ENCODE assay signal across 8 mouse cellular contexts in the genomic region with DNA sequence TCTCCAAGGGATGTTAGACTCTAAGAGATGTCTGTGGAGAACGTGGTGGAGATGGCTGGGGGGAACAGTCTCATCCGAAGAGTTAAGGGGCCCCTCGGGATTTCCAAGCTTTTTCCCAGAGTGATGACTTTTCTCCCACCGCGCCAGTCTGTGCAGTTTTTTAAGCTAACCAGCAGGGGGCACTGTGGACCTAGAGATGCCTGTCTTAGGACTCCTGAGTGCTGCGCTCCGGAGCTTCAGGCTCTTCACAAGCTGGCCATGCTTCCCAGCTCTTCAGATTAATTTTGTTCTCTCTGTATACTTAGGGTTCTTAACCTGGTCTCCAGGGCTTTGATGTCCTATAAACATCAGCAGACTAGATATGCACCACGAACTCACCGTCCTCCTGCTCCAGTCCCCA. TPM values are rescaled to one million over a fixed set of nuclear protein-coding genes. Genes with fewer than 3 reads are reported as not detected.
DNase-seq lines count a peak whose midpoint lies in the region; ATAC-seq and TF ChIP-seq lines count a peak whose summit lies in the region.

No protein-coding gene starts in this region.

- H3K4me1 ChIP-seq in heart, embryonic 11.5 days (ENCODE audit: control insufficient read depth, insufficient read depth, low read length) = peaks cover 8% of the 10 kb centered on the region; the same call in 1 of the 2 replicates
- no peaks in the 10 kb centered on the region for H3K4me1 ChIP-seq in intestine, postnatal 0 days (replicated peaks; ENCODE audit: control insufficient read depth, insufficient read depth, low read length)
- peaks cover 4% of the 10 kb centered on the region for H3K4me1 ChIP-seq in midbrain, embryonic 14.5 days (ENCODE audit: control insufficient read depth, insufficient read depth, low read length)

- TF ChIP-seq CTCF in intestine, postnatal 0 days (IDR thresholded peaks at IDR 0.05; ENCODE audit: low read depth) = peak; percentile 91

- H3K9ac ChIP-seq in heart, embryonic 11.5 days (ENCODE audit: low read depth, low read length) = no peak overlapping the region
- no peak overlapping the region for H3K9ac ChIP-seq in intestine, postnatal 0 days (ENCODE audit: low read depth, low read length)
- no peak overlapping the region for H3K9ac ChIP-seq in midbrain, embryonic 14.5 days (replicated peaks; ENCODE audit: low read length)

- H3K27ac ChIP-seq in heart, embryonic 11.5 days (ENCODE audit: low read depth, low read length) = no peak overlapping the region
- H3K27ac ChIP-seq in intestine, postnatal 0 days (ENCODE audit: low read depth, low read length) = no peak overlapping the region
- no peak overlapping the region for H3K27ac ChIP-seq in midbrain, embryonic 14.5 days (replicated peaks; ENCODE audit: low read depth, low read length)

- 0 out of 2 replicates have a peak, but pooled peaks cover 3% of the 10 kb centered on the region for H3K27me3 ChIP-seq in heart, embryonic 11.5 days (ENCODE audit: control insufficient read depth, insufficient read depth, low read length)
- no peaks in the 10 kb centered on the region for H3K27me3 ChIP-seq in intestine, postnatal 0 days (replicated peaks; ENCODE audit: control insufficient read depth, insufficient read depth, low read length)
- no peaks in the 10 kb centered on the region for H3K27me3 ChIP-seq in midbrain, embryonic 14.5 days (ENCODE audit: control insufficient read depth, insufficient read depth, low read length)

- peak; percentile 95 for DNase-seq in heart, adult 11 months
- peak; percentile 89 for DNase-seq in embryo, embryonic 11 days
- peak; percentile 72 to 78 for DNase-seq in gastrocnemius, postnatal 4 days (ENCODE audit: low spot score in 2 of 2)
- peak; percentile 67 to 78 for DNase-seq in left cerebral cortex, postnatal 36 days (ENCODE audit: low spot score in 2 of 2)
- DNase-seq in midbrain, embryonic 14.5 days = peak; percentile 92
- peak; percentile 56 for DNase-seq in spleen, adult 12 weeks (ENCODE audit: low spot score)

- intact Hi-C loops in left cerebral cortex, postnatal 36 days (cut with DNase I) = loop anchor here (2.0 kb wide), 2 partner anchors 80 to 182 kb away; no protein-coding TSS in a partner anchor

- no peak overlapping the region for H3K4me2 ChIP-seq in heart, embryonic 11.5 days
- H3K4me2 ChIP-seq in intestine, postnatal 0 days (replicated peaks; ENCODE audit: low read depth) = no peak overlapping the region
- H3K4me2 ChIP-seq in midbrain, embryonic 14.5 days (ENCODE audit: low read length) = no peak overlapping the region

- H3K4me3 ChIP-seq in heart, embryonic 11.5 days (ENCODE audit: low read depth, low read length) = no peak overlapping the region
- no peak overlapping the region for H3K4me3 ChIP-seq in intestine, postnatal 0 days (ENCODE audit: low read depth, low read length)
- H3K4me3 ChIP-seq in midbrain, embryonic 14.5 days (replicated peaks; ENCODE audit: low read depth, low read length) = no peak overlapping the region

- ATAC-seq in heart, embryonic 11.5 days (replicated peaks; ENCODE audit: insufficient number of reproducible peaks, low FRiP score, low TSS enrichment) = no peak
- ATAC-seq in intestine, postnatal 0 days = peak; percentile 56
- ATAC-seq in midbrain, embryonic 14.5 days (ENCODE audit: low FRiP score, low TSS enrichment) = peak; percentile 64

- no peaks in the 10 kb centered on the region for H3K36me3 ChIP-seq in heart, embryonic 11.5 days (ENCODE audit: control insufficient read depth, insufficient read depth, low read length)
- H3K36me3 ChIP-seq in intestine, postnatal 0 days (ENCODE audit: control insufficient read depth, insufficient read depth) = no peaks in the 10 kb centered on the region
- H3K36me3 ChIP-seq in midbrain, embryonic 14.5 days (ENCODE audit: control insufficient read depth, insufficient read depth, low read length) = no peaks in the 10 kb centered on the region

- 9% methylated on average over 9 of the region's 9 CpGs for WGBS in heart, embryonic 11.5 days (ENCODE audit: insufficient replicate concordance)
- WGBS in intestine, postnatal 0 days = 10% methylated on average over 9 of the region's 9 CpGs
- 11% methylated on average over 9 of the region's 9 CpGs for WGBS in midbrain, embryonic 14.5 days

- no peaks in the 10 kb centered on the region for H3K9me3 ChIP-seq in heart, embryonic 11.5 days (replicated peaks; ENCODE audit: control insufficient read depth, low read length)
- no peaks in the 10 kb centered on the region for H3K9me3 ChIP-seq in intestine, postnatal 0 days (ENCODE audit: control insufficient read depth)
- no peaks in the 10 kb centered on the region for H3K9me3 ChIP-seq in midbrain, embryonic 14.5 days (ENCODE audit: control insufficient read depth, low read length)

RNA-seq across cellular contexts. Expression of gene Plekhg6, which starts 38.2 kb away (rescaled TPM):
- polyA plus RNA-seq in heart, embryonic 11.5 days (2014; fragmentation: Nextera tagmentation; extraction: Ambion mirVana) = not detected in 2 replicates
- total RNA-seq in gastrocnemius, postnatal 4 days (2021) = under 1 TPM; 0.07 to 0.08 TPM
- 31.4 and 37.0 TPM in 2 replicates for polyA plus RNA-seq in intestine, postnatal 0 days (2015; fragmentation: Nextera tagmentation; extraction: Ambion mirVana)
- total RNA-seq in left cerebral cortex, postnatal 36 days (2021) = under 1 TPM; 0.11 to 0.30 TPM
- 0.08 TPM in 1 of 2 replicates, not detected in the other for polyA plus RNA-seq in midbrain, embryonic 14.5 days (2014; fragmentation: Nextera tagmentation; extraction: Ambion mirVana)

Comparison
In these comparisons a context has a peak if more than half of its experiments do, and no peak if none do; other contexts are left out.
1. RNA of gene Plekhg6, which starts 38.2 kb away (polyA plus RNA-seq): 31.4 to 37.0 TPM in intestine, postnatal 0 days; 0.08 TPM in midbrain, embryonic 14.5 days and not detected in heart, embryonic 11.5 days; every median in the first group is over 10 times any median in the second.
2. Peak in every context shown above with its lines, with median percentiles within 50 percentile points of each other: DNase-seq.